Mouse (Mus musculus) liver, embryonic 14.5 days (tissue): ENCODE measurements around the gene Apon.

Experiments used
- CTCF ChIP-seq: IDR thresholded peaks from 2 replicates; pipeline ENCODE4 v1.5.1; 2016; ENCODE audit warnings: antibody characterized with exemption, low read depth, control low read depth
- EP300 ChIP-seq: IDR thresholded peaks from 2 replicates; pipeline ENCODE4 v1.6.1; 2016; ENCODE audit warnings: antibody characterized with exemption, low read depth

GRCm38 (mm10) chr10:128244121-128244520 lies 9.8 kb upstream of the Apon start:
- TF ChIP-seq CTCF (no peak), EP300 (no peak)
